In genomic region chr11:60539540-60539939, GRCm38 (mm10) we compare ENCODE assay signal across 8 mouse cellular contexts. TPM values are rescaled to one million over a fixed set of nuclear protein-coding genes. Genes with fewer than 3 reads are reported as not detected.
A peak's percentile ranks its signal among the peaks of the same experiment; 100 is the strongest.
DNase-seq lines count a peak whose midpoint lies in the region; ATAC-seq and TF ChIP-seq lines count a peak whose summit lies in the region.

No protein-coding gene starts in this region.

- TF ChIP-seq RAD21 in CH12.LX (IDR thresholded peaks at IDR 0.05; ENCODE audit: low read depth, low read length): no peak

- no peaks in the 10 kb centered on the region for H3K27me3 ChIP-seq in heart, embryonic 12.5 days (replicated peaks)
- no peaks in the 10 kb centered on the region for H3K27me3 ChIP-seq in CH12.LX (replicated peaks)
- no peaks in the 10 kb centered on the region for H3K27me3 ChIP-seq in forebrain, embryonic 16.5 days (replicated peaks; ENCODE audit: control insufficient read depth, insufficient read depth, low read length)
- H3K27me3 ChIP-seq in liver, postnatal 0 days (ENCODE audit: insufficient read depth, low read length): no peaks in the 10 kb centered on the region

- 6% methylated on average over 2 of the region's 2 CpGs for WGBS in heart, embryonic 12.5 days
- WGBS in forebrain, embryonic 16.5 days: 2% methylated on average over 2 of the region's 2 CpGs
- 6% methylated on average over 2 of the region's 2 CpGs for WGBS in liver, postnatal 0 days (ENCODE audit: insufficient replicate concordance)

- intact Hi-C loops in heart, postnatal 36 days (cut with DNase I): loop anchor here (5.0 kb wide), 1 partner anchor 82 kb away; no protein-coding TSS in a partner anchor

- peaks cover 64% of the 10 kb centered on the region for H3K79me2 ChIP-seq in CH12.LX (replicated peaks; ENCODE audit: control insufficient read depth, extremely low read depth, insufficient read depth, poor library complexity, severe bottlenecking)

- peak overlapping the region; percentile 95 for H3K4me2 ChIP-seq in heart, embryonic 12.5 days
- peak overlapping the region; percentile 92 for H3K4me2 ChIP-seq in CH12.LX (ENCODE audit: insufficient read depth, low read depth, poor library complexity, severe bottlenecking)
- peak overlapping the region; percentile 91 for H3K4me2 ChIP-seq in forebrain, embryonic 16.5 days (ENCODE audit: low read length)
- peak overlapping the region; percentile 98 for H3K4me2 ChIP-seq in liver, postnatal 0 days (ENCODE audit: low read depth, low read length)

- H3K4me3 ChIP-seq in heart, embryonic 12.5 days: peak overlapping the region; percentile 82
- H3K4me3 ChIP-seq in CH12.LX (replicated peaks in 1 of 3; ENCODE audit: low read depth in 2 of 3, low read length in 2 of 3, poor library complexity in 1 of 3): peak overlapping the region; percentile 71 to 83 (median 79)
- peak overlapping the region; percentile 98 for H3K4me3 ChIP-seq in forebrain, embryonic 16.5 days (replicated peaks; ENCODE audit: low read length)
- H3K4me3 ChIP-seq in liver, postnatal 0 days (ENCODE audit: low read depth, low read length): peak overlapping the region; percentile 64

- DNase-seq in heart, postnatal 36 days: no peak
- DNase-seq in CH12.LX (ENCODE audit: extremely low read depth): no peak
- no peak for DNase-seq in liver, postnatal 0 days
- no peak for DNase-seq in urinary bladder, postnatal 14 days (ENCODE audit: low spot score)
- no peak for DNase-seq in ovary, postnatal 14 days (ENCODE audit: low spot score)
- no peak for DNase-seq in cerebellum, postnatal 25 days

- no peak for TF ChIP-seq EP300 in CH12.LX (IDR thresholded peaks at IDR 0.05; ENCODE audit: low read length)
- TF ChIP-seq EP300 in liver, postnatal 0 days (IDR thresholded peaks at IDR 0.05; ENCODE audit: low read depth): no peak

- peaks cover 35% of the 10 kb centered on the region for H3K4me1 ChIP-seq in heart, embryonic 12.5 days (replicated peaks)
- H3K4me1 ChIP-seq in CH12.LX (ENCODE audit: control insufficient read depth in 1 of 2, insufficient read depth in 2 of 2): peaks cover 8 to 44% of the 10 kb centered on the region in 2 experiments; a peak in 3 of 4 replicates
- H3K4me1 ChIP-seq in forebrain, embryonic 16.5 days (replicated peaks; ENCODE audit: control insufficient read depth, insufficient read depth, low read length): peaks cover 44% of the 10 kb centered on the region
- H3K4me1 ChIP-seq in liver, postnatal 0 days (ENCODE audit: insufficient read depth): peaks cover 44% of the 10 kb centered on the region

- H3K9ac ChIP-seq in heart, embryonic 12.5 days: peak overlapping the region; percentile 96
- peak overlapping the region; percentile 86 for H3K9ac ChIP-seq in CH12.LX (ENCODE audit: insufficient read depth, low read depth)
- peak overlapping the region; percentile 68 for H3K9ac ChIP-seq in forebrain, embryonic 16.5 days (replicated peaks; ENCODE audit: low read depth, low read length)
- H3K9ac ChIP-seq in liver, postnatal 0 days (replicated peaks): peak overlapping the region; percentile 70

- H3K9me3 ChIP-seq in heart, embryonic 12.5 days (replicated peaks): no peaks in the 10 kb centered on the region
- H3K9me3 ChIP-seq in CH12.LX (replicated peaks; ENCODE audit: low read length): no peaks in the 10 kb centered on the region
- no peaks in the 10 kb centered on the region for H3K9me3 ChIP-seq in forebrain, embryonic 16.5 days (ENCODE audit: control insufficient read depth, low read length)
- H3K9me3 ChIP-seq in liver, postnatal 0 days (ENCODE audit: low read length): no peaks in the 10 kb centered on the region

- no peak for TF ChIP-seq POLR2A in CH12.LX (IDR thresholded peaks at IDR 0.05; ENCODE audit: low read depth, low read length)

- in situ Hi-C loops in CH12.LX (cut with MboI; ENCODE audit: low pct_ligation_motif_present, low pct_unique_long_range_greater_than_20kb, low sequenced_read_pairs): no loop called here

- ATAC-seq in heart, embryonic 12.5 days (ENCODE audit: insufficient number of reproducible peaks, low FRiP score): no peak
- ATAC-seq in forebrain, embryonic 16.5 days: no peak
- no peak for ATAC-seq in liver, postnatal 0 days

- peaks cover 22% of the 10 kb centered on the region for H3K36me3 ChIP-seq in heart, embryonic 12.5 days
- H3K36me3 ChIP-seq in CH12.LX (replicated peaks in 1 of 2; ENCODE audit: control insufficient read depth in 1 of 2, insufficient read depth in 1 of 2, low read length in 1 of 2): peaks cover 7 to 33% of the 10 kb centered on the region in 2 experiments
- 0 out of 2 replicates have a peak, but pooled peaks cover 2% of the 10 kb centered on the region for H3K36me3 ChIP-seq in forebrain, embryonic 16.5 days (ENCODE audit: control insufficient read depth, insufficient read depth)
- H3K36me3 ChIP-seq in liver, postnatal 0 days (replicated peaks; ENCODE audit: insufficient read depth, low read length): peaks cover 10% of the 10 kb centered on the region; the same call in 1 of the 2 replicates

- no peak overlapping the region for H3K27ac ChIP-seq in heart, embryonic 12.5 days (ENCODE audit: poor library complexity, severe bottlenecking)
- no peak overlapping the region for H3K27ac ChIP-seq in CH12.LX (ENCODE audit: insufficient read depth, low read depth)
- no peak overlapping the region for H3K27ac ChIP-seq in forebrain, embryonic 16.5 days (ENCODE audit: low read length)
- no peak overlapping the region for H3K27ac ChIP-seq in liver, postnatal 0 days (ENCODE audit: low read depth)

- no peak for TF ChIP-seq CTCF in CH12.LX (conservative IDR thresholded peaks at IDR 0.05 in 1 of 2, IDR thresholded peaks at IDR 0.05 in 1 of 2; ENCODE audit: low read depth in 2 of 2, low read length in 2 of 2)
- no peak for TF ChIP-seq CTCF in liver, postnatal 0 days (IDR thresholded peaks at IDR 0.05; ENCODE audit: low read depth)

- dilution Hi-C loops in CH12.LX (cut with MboI; ENCODE audit: extremely low pct_ligation_motif_present, extremely low pct_unique_long_range_greater_than_20kb, low sequenced_read_pairs): no loop called here

TF ChIP-seq in CH12.LX, 34 proteins besides CTCF, POLR2A, EP300 and RAD21:
- TF ChIP-seq ETS1 (conservative IDR thresholded peaks at IDR 0.05; ENCODE audit: low read depth, low read length): no peak
- TF ChIP-seq ZKSCAN1 (IDR thresholded peaks at IDR 0.05; ENCODE audit: borderline replicate concordance, low read depth, low read length): no peak
- TF ChIP-seq ZNF384 (IDR thresholded peaks at IDR 0.05; ENCODE audit: low read depth, low read length): peak; percentile 90

RNA-seq across cellular contexts. Expression of gene Alkbh5, which starts 3.4 kb away (rescaled TPM):
- 41.8 and 44.6 TPM in 2 replicates for polyA plus RNA-seq in heart, embryonic 12.5 days (2016; fragmentation: Nextera tagmentation; extraction: Ambion mirVana)
- 10 to 100 TPM; 78.2 to 82.4 TPM for total RNA-seq in heart, postnatal 36 days (2021)
- 40.5 and 55.0 TPM in 2 replicates for total RNA-seq in CH12.LX (2012; rRNA removed)
- 37.2 and 42.7 TPM in 2 replicates for total RNA-seq in CH12.LX (2014; rRNA removed)
- 33.8 and 39.6 TPM in 2 replicates for polyA plus RNA-seq in CH12.LX (2012; ENCODE audit: insufficient read length, low read depth)
- polyA plus RNA-seq in forebrain, embryonic 16.5 days (2015; fragmentation: Nextera tagmentation; extraction: Ambion mirVana): 24.2 and 25.9 TPM in 2 replicates
- 16.7 and 19.1 TPM in 2 replicates for polyA plus RNA-seq in liver, postnatal 0 days (2015; fragmentation: Nextera tagmentation; extraction: Ambion mirVana)
